Mouse (Mus musculus): ENCODE data around the gene Sulf2. TPM values are rescaled to one million over a fixed set of nuclear protein-coding genes. Genes with fewer than 3 reads are reported as not detected.

The Sulf2 gene
- total RNA-seq, 2 experiments from 2014 or later: 5.4 to 6.0 TPM

DNA sequence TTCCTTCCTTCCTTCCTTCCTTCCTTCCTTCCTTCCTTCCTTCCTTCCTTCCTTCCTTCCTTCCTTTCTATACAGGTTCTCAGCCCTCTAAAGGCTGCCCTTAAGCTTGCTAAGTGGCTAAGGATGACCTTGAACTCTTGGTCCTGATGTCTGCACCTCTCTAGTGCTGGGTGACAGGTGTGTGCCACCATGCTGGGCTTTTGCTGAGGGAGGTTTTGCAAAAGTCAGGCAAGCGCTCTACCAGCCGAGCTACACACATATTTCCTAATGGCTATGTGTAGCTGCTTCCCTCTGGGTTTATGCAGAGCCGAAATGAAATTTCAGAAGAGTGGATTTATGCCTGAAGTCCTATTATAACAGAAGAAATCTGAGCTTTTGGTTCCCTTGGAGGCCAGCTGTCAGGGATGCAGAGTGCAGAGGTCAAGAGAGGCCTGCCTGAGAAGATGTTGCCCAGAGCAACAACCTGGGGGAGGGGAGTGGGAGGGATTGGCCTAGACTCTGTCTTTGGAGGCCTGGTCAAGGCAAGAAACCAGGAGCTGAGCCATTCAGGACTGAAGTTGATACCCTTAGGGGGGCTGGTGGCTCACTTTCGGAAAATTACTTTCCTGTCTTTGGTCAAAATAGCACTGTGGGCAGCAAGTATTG is 24.1 kb upstream of the Sulf2 start:
- no peak for ATAC-seq (replicated peaks; ENCODE audit: low FRiP score, poor library complexity, severe bottlenecking)

DNA sequence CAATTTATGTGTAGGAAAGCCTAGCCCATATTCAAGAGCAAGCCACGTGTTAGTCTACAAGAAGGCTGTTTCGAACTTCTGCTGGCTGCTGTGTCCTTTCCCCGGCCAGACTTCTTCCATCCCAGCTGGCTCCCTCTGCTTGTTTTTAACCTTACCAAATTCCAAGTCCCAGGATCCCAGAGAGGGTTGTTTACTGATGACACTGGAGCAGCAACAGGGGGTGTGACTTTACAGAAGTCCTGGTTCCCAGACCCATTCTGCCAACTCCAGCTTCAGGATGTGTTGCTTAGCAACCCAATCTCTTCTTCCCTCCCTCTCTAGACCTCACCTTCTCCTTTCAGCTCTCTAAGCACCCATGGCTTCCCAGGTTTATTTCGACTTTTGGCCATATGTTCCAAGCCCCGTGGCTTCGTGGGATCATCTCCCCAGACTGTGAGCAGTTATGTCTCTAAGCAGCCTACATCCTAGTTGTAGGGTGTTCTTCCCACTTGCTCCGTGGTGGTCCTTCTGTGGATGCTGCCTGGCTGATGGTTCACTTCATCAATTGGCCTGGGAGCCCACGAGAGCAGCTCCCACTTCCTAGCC is 20.2 kb upstream of the Sulf2 start:
- no peak for ATAC-seq (replicated peaks; ENCODE audit: low FRiP score, poor library complexity, severe bottlenecking)

DNA sequence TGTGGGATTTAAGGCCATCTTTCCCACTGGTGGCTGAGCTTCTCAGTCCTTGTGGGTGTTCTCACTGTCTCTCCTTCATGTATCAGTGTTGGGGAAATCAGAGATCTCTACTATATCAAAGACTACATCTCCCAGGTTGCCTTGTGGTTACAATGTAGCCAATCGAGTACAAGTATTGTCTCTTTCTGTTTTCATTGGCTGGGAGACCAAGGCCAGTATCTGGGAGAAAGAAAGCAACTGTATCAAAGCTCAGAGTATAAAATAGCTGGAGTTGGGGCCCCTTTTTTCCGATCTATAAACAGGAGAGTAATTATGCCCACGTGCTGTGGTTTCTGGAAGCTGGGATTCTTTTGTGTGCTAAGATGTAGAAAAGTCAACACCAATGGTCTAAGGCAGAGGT is 19.7 kb upstream of the Sulf2 start:
- ATAC-seq (replicated peaks; ENCODE audit: low FRiP score, poor library complexity, severe bottlenecking): no peak

DNA sequence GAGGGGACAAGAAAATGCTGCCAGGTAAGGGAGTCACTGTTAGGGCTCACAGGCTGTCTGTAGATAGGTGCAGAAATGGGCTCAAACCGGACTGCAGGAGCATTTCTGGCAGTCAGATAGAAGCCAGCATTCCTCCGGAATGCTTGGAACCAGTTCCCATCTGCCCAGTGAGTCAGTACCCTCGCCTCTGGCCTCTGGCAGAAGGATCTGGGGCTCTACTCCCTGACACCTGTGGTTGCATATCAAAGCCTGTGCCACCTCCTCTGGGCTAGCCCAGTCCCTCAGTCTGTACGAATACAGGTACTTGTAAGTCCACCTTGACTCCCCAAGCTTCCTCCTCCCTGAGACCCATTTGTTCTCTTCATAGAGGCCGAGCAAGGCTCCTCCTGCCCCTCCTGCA is 17.7 kb upstream of the Sulf2 start:
- ATAC-seq (replicated peaks; ENCODE audit: low FRiP score, poor library complexity, severe bottlenecking): no peak

DNA sequence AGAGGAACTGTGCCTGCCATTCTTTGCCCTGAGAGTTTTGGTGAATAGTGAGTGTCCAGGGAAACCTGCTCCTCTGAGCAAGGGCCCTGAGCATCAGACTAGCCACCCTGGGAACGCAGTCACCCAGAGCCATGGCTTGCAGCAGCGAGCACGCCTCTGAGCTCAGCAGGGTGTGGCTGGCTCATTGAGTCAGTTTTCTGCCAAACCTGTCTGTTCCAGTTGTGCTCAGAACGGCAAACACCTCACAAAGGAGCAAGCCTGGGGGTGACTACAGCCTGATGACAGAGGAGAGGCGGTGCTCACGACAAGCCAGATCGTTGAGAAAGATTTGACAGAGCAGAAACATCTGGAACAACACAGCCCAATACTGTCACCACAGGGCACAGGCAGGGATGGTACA is 14.7 kb upstream of the Sulf2 start:
- ATAC-seq (replicated peaks; ENCODE audit: low FRiP score, poor library complexity, severe bottlenecking): no peak

DNA sequence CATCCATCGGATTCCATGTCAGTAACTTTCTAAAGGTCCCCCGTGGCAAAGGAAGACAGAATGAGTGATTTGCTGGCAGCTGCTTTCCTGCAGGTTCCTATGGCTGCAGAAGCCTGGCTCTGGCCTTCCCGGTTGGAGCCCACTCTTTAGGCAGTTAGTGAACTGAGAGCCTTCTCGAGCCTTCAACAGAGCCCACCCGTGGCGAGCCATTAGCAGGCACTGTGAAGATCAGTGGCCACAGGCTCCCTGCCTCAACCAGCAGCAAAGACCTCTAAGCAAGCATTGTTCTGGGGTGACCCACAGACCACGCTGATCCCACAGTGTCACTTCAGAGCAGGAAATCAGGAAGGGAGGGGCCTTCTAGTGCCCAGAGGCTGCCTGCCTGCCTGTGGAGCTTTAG is 13.4 kb upstream of the Sulf2 start:
- ATAC-seq (replicated peaks; ENCODE audit: low FRiP score, poor library complexity, severe bottlenecking): no peak

DNA sequence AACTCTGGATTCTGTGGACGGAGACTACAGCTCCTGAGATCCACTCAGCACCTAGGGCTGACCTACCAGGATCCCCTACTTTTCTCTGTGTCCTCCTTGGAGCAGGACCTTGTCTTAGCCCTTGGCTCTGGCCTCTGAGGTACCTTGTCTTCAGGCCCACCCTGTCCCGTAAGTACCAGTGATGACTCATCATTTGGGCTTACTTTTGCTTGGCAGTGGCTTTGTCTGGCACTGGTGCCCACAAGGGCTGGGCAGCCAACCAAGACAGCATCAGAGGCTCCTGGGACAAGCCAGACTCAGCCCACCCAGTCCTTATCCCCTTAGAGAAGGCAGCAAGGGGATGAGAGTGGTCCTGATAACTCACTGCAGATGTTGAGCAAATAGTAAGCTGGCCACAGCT is 11.9 kb upstream of the Sulf2 start:
- no peak for ATAC-seq (replicated peaks; ENCODE audit: low FRiP score, poor library complexity, severe bottlenecking)

DNA sequence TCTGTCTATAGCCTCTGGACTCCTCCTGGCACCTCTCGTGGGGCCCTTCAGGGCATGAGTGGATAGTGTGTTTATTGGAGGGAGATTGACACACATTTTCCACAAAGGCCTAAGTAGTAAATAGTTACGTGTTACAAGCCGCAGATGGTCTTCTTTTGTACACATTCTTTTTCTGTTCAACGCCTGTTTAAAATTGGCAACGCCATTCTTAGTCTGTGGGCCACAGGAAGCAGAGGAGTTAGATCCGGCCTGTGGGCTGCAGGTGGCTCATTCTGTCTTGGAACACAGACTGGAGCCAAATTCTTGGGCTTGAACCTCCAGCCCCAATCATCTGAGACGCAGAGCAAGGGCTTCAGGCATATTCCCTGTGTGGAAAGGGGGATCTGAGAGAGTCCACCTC is 9.9 kb upstream of the Sulf2 start:
- ATAC-seq (replicated peaks; ENCODE audit: low FRiP score, poor library complexity, severe bottlenecking): no peak

DNA sequence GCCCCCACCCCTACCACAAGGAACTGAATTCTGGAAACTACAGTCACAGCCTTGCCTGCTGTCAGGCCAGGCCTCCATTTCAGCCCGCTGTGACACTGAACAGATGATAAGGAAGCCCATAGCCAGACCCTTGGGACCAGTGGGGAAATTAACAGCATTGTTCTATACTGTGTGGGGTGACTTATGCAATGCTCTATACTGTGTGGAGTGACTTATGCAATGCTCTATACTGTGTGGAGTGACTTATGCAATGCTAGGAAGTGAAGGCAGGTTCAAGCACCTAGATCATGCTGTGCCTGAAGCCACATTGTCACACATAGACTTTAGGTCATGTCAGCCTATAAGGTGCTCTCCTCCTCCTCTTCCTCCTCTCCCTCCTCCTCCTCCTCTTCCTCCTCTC is 9.1 kb upstream of the Sulf2 start:
- ATAC-seq (replicated peaks; ENCODE audit: low FRiP score, poor library complexity, severe bottlenecking): no peak

DNA sequence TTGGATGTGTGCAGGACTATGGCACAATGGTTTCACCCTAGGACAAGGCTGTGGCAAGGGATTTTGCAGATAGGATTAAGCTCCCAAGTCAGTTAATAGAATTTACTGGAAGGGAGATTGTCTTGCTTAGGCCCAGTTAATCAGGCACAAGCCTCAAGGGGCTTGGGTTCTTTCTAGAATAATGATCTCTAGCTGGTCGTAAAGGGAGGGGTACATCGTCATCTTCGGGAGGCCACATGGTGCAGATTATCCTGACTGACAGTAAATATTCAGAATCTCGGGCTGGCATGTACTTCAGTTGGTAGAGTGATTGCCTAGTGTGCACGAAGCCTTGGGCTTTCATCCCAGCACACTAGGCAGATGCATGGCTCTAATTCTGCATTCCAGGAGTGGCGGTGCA is 8.5 kb upstream of the Sulf2 start:
- no peak for ATAC-seq (replicated peaks; ENCODE audit: low FRiP score, poor library complexity, severe bottlenecking)

DNA sequence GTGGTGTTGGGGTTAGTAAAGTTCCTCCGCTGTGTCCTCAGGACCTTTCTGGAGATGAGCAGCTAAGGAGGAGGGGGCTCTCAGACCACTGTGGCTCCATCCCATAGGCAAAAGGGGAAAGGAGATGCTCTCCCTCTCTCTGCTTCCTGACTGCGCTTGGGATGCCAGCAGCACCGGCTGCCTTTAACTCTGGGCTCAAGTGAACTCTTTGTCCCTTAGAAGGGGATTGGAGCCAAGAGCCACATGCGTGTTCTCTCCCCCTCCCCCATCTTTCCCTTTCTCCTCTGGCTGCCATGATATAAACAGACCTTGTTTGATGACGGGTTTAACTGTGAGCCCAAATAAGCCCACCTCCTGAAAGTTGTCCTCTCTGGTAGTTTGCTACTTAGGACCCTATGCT is 7.8 kb upstream of the Sulf2 start:
- no peak for ATAC-seq (replicated peaks; ENCODE audit: low FRiP score, poor library complexity, severe bottlenecking)

DNA sequence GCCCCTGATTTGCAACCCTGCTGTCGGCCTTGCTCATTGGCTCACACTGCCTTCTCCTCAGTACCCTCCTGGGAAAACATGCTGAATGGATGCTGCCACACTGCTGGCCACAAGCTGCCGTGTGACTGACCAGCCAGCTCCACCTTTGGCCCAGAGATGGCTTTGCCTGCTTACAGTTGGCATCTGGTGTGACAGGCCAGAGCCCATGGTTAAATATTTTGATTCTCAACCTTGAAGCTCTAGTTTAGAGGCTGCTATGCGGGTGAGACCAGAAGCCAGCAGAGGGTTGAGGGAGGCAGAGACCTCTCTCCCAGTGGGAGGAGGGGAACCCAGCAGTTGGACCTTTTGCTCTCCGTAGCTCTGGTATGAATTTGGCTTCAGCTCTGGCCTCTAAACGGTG is 6.7 kb upstream of the Sulf2 start:
- no peak for ATAC-seq (replicated peaks; ENCODE audit: low FRiP score, poor library complexity, severe bottlenecking)

DNA sequence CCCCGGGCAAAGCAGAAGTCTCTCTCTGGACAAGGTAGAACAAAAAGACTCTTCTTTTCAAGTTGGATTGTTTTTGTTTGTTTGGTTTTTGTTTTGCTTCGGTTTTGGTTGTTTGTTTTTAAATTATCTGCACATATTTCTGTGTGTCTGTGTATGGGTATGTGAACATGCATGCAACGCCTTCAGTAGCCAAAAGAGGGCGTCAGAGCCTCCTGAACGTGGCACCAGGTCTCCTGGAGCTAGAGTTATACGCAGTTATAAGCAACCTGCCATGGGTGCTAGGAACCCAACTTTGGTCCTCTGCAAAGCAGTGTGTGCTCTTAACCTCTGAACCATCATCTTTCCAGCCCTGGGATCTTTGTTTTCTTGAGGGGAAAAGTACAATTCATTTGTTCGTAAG is 3.8 kb upstream of the Sulf2 start:
- no peak for ATAC-seq (replicated peaks; ENCODE audit: low FRiP score, poor library complexity, severe bottlenecking)

DNA sequence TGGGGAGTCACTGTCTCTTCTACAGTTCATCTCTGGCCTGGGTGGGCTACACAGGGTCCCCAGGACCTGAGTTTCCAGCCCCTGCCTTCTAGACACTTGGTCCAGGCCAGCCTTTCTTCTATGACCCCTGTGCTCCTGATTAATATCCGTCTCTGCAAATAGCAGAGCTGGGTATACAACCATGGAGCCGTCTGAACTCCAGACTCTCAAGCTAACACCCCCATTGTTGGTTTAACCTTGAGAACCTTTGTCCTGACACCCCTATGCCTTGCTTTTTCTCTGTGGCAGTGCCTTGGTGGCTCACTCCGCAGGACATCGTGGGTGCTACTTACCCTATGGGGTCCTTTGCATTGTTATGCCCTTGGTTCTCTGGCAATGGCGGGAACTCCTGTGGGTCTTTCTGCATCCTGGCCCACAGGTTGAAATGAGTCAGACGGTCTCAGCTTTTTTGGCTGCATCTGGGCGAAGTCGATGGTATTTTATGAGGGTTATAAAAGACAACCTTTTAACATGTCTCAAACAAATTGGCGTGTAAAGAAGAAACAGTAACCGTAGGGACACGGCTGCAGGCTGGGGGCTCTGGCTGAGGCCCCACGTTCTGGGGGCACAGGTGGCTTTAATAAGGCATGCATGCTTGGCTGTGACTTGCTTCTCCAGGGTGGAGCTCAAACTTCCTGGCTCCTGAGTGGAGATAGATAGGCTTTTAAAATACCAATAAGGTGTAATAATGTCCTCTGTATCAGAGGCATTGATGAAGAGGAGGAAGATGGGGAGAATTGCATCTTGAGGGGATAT is 2.5 kb upstream of the Sulf2 start:
- no peak for ATAC-seq (replicated peaks; ENCODE audit: low FRiP score, poor library complexity, severe bottlenecking)

DNA sequence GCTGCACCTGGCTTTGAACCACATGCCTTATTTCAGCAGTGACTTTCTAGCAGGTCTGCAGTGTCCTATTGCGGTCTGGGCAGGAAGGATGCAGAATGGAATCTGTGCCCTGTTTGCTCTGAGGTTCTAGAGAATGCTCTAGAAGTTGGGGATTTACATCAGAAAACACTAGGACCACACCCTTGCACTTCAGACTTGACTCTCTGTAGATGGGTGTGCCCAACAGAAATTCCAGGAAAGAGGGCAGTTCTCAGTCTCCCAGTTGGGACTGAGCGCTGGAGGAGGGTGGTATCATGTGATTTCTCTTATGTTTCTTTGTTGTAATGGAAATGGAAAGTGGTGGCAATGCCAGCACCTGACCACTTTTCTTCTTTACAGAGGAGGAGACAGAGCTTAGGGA is 1.7 kb upstream of the Sulf2 start:
- no peak for ATAC-seq (replicated peaks; ENCODE audit: low FRiP score, poor library complexity, severe bottlenecking)

DNA sequence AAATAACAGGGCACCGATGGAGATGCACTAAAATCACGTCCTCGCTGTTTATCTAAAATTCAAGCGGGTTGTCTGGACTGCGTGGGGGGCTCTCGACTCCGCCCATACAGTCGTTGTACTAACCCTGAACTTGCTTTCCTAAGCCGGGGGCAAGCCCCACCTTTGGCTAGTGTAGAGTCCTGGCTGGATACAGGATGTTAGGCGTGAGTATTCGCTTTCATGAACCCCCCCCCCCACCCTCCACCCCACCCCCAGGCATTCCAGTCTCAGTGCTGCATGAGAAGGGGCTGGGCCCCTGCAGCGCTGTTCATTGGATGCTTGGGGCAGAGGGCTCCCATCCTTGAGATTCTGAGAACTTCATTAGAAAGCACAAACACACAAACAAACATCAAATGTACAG is 659 bp upstream of the Sulf2 start:
- no peak for ATAC-seq (replicated peaks; ENCODE audit: low FRiP score, poor library complexity, severe bottlenecking)

DNA sequence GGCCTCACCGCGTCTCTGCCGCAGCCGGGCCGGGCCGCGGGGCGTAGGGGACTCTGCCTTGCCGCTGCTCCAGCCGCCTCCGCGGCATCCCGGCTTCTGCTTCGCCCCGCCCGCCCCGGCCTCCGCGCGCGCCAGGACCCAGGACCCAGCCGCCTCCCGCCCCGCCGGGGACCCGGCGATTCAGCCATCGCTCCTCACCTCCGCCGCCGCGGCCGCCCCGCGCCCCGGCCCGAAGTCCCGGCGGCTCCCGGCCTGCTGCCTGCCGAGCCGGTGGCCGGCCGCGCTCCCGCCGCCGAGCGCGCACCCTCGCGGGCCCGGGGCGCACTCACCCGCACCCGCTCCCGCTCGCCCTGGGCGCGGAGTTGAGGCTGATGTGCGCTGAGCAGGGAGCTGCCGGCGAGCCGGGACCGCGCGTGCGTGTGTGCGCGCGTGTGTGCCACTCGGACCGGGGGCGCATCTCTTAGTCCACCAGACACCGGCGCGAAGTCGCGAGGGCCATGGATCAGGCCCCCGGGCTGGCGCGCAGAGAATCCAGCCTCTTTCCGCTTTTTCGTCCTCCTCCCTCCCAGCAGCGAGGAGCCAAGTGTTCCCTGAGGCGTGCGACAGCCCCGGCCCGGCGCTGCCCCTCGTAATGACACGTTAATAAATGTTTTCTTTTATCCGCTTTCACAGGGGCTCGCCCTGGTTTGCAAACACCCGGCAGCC is 562 bp downstream of the Sulf2 start:
- no peak for ATAC-seq (replicated peaks; ENCODE audit: low FRiP score, poor library complexity, severe bottlenecking)

DNA sequence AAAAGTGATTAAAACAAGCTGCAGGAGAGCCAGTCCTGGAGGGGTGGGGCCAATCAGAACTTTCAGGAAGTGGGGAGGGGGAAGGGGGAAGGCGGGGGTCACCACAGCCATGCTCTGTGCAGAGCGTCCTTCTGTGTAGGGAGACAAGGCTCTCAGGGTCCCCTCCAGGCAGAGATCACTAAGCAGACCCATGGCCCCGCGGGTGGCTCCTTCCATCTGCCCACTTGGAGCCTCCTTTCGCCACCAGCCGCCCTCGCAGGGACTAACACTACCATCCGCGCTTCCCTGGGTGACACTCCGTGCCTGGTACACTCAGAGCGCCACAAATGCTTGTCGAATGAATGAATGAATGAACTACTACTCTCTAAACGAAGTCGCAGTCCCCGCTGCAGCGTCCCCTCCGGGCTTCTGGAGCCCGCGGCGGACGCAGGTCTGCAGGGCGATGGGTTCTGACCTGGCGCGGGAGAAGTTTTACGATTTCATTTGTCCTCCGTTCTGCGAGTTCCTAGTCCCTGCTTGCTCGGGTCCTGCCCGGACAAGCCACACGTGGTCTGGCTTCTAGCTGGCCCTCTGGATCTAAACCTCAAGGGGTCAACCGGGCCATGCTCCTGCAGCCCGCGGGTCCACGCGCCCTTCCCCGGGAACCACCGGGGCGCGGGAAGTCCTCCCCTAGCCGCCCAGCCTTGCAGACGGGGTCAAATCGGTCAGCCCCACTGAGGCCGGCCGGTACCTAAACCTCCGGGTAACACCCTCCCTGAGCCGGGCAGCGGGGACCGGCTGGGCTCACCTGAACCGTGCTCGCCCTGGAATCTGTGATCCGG is 1.4 kb downstream of the Sulf2 start:
- ATAC-seq (replicated peaks; ENCODE audit: low FRiP score, poor library complexity, severe bottlenecking): no peak

DNA sequence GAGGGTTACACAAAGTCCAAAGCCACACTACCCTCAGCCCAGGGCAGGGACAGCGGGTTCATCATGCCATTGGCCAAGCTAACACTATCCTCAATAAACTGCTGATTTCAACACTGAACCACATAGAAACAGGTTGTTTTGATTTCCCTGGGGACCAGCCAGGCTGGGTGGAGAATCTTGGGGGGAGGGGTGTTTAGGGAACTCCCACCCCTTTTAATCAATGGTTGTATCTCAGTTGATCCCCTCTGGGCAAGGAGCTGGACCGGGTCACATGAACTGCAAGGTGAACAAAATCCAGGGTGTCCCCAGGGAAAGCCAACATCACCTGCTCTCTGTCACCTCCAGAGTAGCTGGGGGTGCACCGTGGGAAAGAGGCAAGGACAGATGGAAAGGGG is 2.1 kb downstream of the Sulf2 start:
- no peak for ATAC-seq (replicated peaks; ENCODE audit: low FRiP score, poor library complexity, severe bottlenecking)
